Mouse (Mus musculus) macrophage (primary cell): ENCODE data around the gene Timm10. TPM values are rescaled to one million over a fixed set of nuclear protein-coding genes. Genes with fewer than 3 reads are reported as not detected.
A peak's percentile ranks its signal among the peaks of the same experiment; 100 is the strongest.

Source experiments
- H3K27ac ChIP-seq: fragments of 350-480 bp; formaldehyde crosslinking; 2 replicates; pipeline ENCODE4 v1.9.0; 2021
- H3K36me3 ChIP-seq: fragments of 350-480 bp; formaldehyde crosslinking; 2 replicates; pipeline ENCODE4 v1.9.0; 2021; ENCODE audit errors: inconsistent target
- H3K4me3 ChIP-seq: fragments of 350-480 bp; formaldehyde crosslinking; 2 replicates; pipeline ENCODE4 v1.9.0; 2021; ENCODE audit errors: inconsistent target
- H3K79me2 ChIP-seq: fragments of 350-480 bp; formaldehyde crosslinking; 2 replicates; pipeline ENCODE4 v1.9.0; 2021; ENCODE audit errors: inconsistent target
- WGBS: methylation state at CpG from one replicate; pipeline ENCODE4 v1.1.7; 2026; ENCODE audit warnings: inconsistent platforms; ENCODE audit not compliant: missing documents; 5-methylcytosine and 5-hydroxymethylcytosine counted together
- polyA plus RNA-seq: library from polyadenylated mRNA; stranded (reverse); fragments of 250-400 nt; gene quantifications from 3 replicates; pipeline ENCODE4 v1.2.4, GENCODE M21; 2018; ENCODE audit warnings: inconsistent platforms
- total RNA-seq, 78 experiments: library from RNA; depleted of rRNA; stranded (reverse); fragments of 250-400 nt; gene quantifications; 1 replicate in 9 of 78; 2 replicates in 24 of 78; 3 replicates in 43 of 78; 4 replicates in 2 of 78; pipeline ENCODE4 v1.2.4; 2018; ENCODE audit warnings: inconsistent platforms in 56 of 78

Timm10 gene
- total RNA-seq (2018; cell fraction: chromatin; rRNA removed): 1 to 10 TPM in 23 of 26 experiments, not detected in 3; 1.6 to 7.8 (median 4.2) TPM
- total RNA-seq (2018; cell fraction: cytosol; rRNA removed): 10 to 100 TPM; 23.5 to 36.3 (median 30.4) TPM
- 10 to 100 TPM in 17 of 26 experiments, 1 to 10 TPM in 9; 3.2 to 20.1 (median 11.0) TPM for total RNA-seq (2018; cell fraction: nucleus; rRNA removed)
- 22.0 to 55.9 TPM (median 31.3 TPM) in 3 replicates for polyA plus RNA-seq

GRCm38 (mm10) chr2:84826488-84827282, at the start of gene Timm10:
TSS of gene Timm10 (plus strand) at chr2:84826997.
- WGBS: under 1% methylated on average over 33 of the region's 34 CpGs
- H3K27ac ChIP-seq: peak within 1 kb of the TSS; percentile 32
- peaks cover 22% of the 10 kb centered on the region; the same call in 1 of the 2 replicates for H3K79me2 ChIP-seq
- H3K36me3 ChIP-seq: 0 out of 2 replicates have a peak, but pooled peaks cover 10% of the 10 kb centered on the region
- peak within 1 kb of the TSS; percentile 99 for H3K4me3 ChIP-seq

GRCm38 (mm10) chr2:84777706-84778105, 49.1 kb upstream of the Timm10 start:
- no peak overlapping the region for H3K27ac ChIP-seq
- WGBS: 82% methylated on average over 2 of the region's 3 CpGs

GRCm38 (mm10) chr2:84779210-84779609, 47.6 kb upstream of the Timm10 start:
- Histone ChIP-seq H3K36me3 (no peaks in the 10 kb centered on the region), H3K79me2 (no peaks in the 10 kb centered on the region), H3K4me3 (no peak overlapping the region), H3K27ac (no peak overlapping the region)
- 7% methylated on average over 3 of the region's 6 CpGs for WGBS

More at GRCm38 (mm10) chr2:84777706-84778105, 49.1 kb upstream of the Timm10 start:
- no peak overlapping the region for H3K4me3 ChIP-seq
- H3K79me2 ChIP-seq: no peaks in the 10 kb centered on the region
- no peaks in the 10 kb centered on the region for H3K36me3 ChIP-seq

GRCm38 (mm10) chr2:84783315-84783714, 43.5 kb upstream of the Timm10 start:
- Histone ChIP-seq H3K79me2 (no peaks in the 10 kb centered on the region), H3K4me3 (no peak overlapping the region), H3K36me3 (no peaks in the 10 kb centered on the region), H3K27ac (no peak overlapping the region)
- no CpG with 5 or more reads among the region's 1 CpGs for WGBS

- Histone ChIP-seq H3K27ac (peak overlapping the region; percentile 19; the same call in 1 of the 2 replicates), H3K36me3 (no peaks in the 10 kb centered on the region), H3K4me3 (no peak overlapping the region), H3K79me2 (no peaks in the 10 kb centered on the region)
- WGBS: 49% methylated on average over 3 of the region's 3 CpGs
These were observed 42.8 kb upstream of the Timm10 start for GRCm38 (mm10) chr2:84783840-84784566.

- no peaks in the 10 kb centered on the region for H3K79me2 ChIP-seq
- no peak overlapping the region for H3K27ac ChIP-seq
- H3K4me3 ChIP-seq: no peak overlapping the region
- H3K36me3 ChIP-seq: no peaks in the 10 kb centered on the region
- 93% methylated on average over 2 of the region's 3 CpGs for WGBS
These were observed 38.5 kb upstream of the Timm10 start for GRCm38 (mm10) chr2:84788316-84788715.

GRCm38 (mm10) chr2:84790418-84790817, 36.4 kb upstream of the Timm10 start:
- Histone ChIP-seq H3K36me3 (no peaks in the 10 kb centered on the region), H3K79me2 (no peaks in the 10 kb centered on the region), H3K27ac (no peak overlapping the region), H3K4me3 (no peak overlapping the region)
- WGBS: 92% methylated on average over 9 of the region's 9 CpGs

- 66% methylated on average over 3 of the region's 3 CpGs for WGBS
- Histone ChIP-seq H3K4me3 (no peak overlapping the region), H3K79me2 (no peaks in the 10 kb centered on the region), H3K36me3 (no peaks in the 10 kb centered on the region), H3K27ac (no peak overlapping the region)
These were observed 34.3 kb upstream of the Timm10 start for GRCm38 (mm10) chr2:84792516-84792915.

- WGBS: 93% methylated on average over 3 of the region's 3 CpGs
- no peaks in the 10 kb centered on the region for H3K36me3 ChIP-seq
- no peaks in the 10 kb centered on the region for H3K79me2 ChIP-seq
- no peak overlapping the region for H3K4me3 ChIP-seq
- H3K27ac ChIP-seq: no peak overlapping the region
These were observed 33.6 kb upstream of the Timm10 start for GRCm38 (mm10) chr2:84793154-84793553.

GRCm38 (mm10) chr2:84793871-84794270, 32.9 kb upstream of the Timm10 start:
- WGBS: 33% methylated on average over 3 of the region's 3 CpGs
- Histone ChIP-seq H3K36me3 (no peaks in the 10 kb centered on the region), H3K27ac (no peak overlapping the region), H3K79me2 (no peaks in the 10 kb centered on the region), H3K4me3 (no peak overlapping the region)

GRCm38 (mm10) chr2:84797833-84798492, 28.8 kb upstream of the Timm10 start:
- H3K79me2 ChIP-seq: peaks cover 29% of the 10 kb centered on the region
- H3K27ac ChIP-seq: peak overlapping the region; percentile 80
- peaks cover 11% of the 10 kb centered on the region; the same call in 1 of the 2 replicates for H3K36me3 ChIP-seq
- H3K4me3 ChIP-seq: peak overlapping the region; percentile 83
- 13% methylated on average over 13 of the region's 13 CpGs for WGBS

- Histone ChIP-seq H3K4me3 (peak within 1 kb of the TSS; percentile 83), H3K36me3 (peaks cover 16% of the 10 kb centered on the region), H3K27ac (peak within 1 kb of the TSS; percentile 80), H3K79me2 (peaks cover 31% of the 10 kb centered on the region)
- 0% methylated on average over 21 of the region's 21 CpGs for WGBS
These were observed 28.3 kb upstream of the Timm10 start, which contains the start of gene Ube2l6 for GRCm38 (mm10) chr2:84798493-84798921. TSS of gene Ube2l6 (plus strand) at chr2:84798828.

- H3K79me2 ChIP-seq: peaks cover 31% of the 10 kb centered on the region
- peak overlapping the region; percentile 83 for H3K4me3 ChIP-seq
- H3K27ac ChIP-seq: peak overlapping the region; percentile 80
- H3K36me3 ChIP-seq: peaks cover 22% of the 10 kb centered on the region
- 0% methylated on average over 14 of the region's 16 CpGs for WGBS
These were observed 27.7 kb upstream of the Timm10 start for GRCm38 (mm10) chr2:84799041-84799561.

- H3K27ac ChIP-seq: peak overlapping the region; percentile 80
- peak overlapping the region; percentile 83 for H3K4me3 ChIP-seq
- peaks cover 31% of the 10 kb centered on the region for H3K79me2 ChIP-seq
- peaks cover 34% of the 10 kb centered on the region for H3K36me3 ChIP-seq
- WGBS: 32% methylated on average over 4 of the region's 4 CpGs
These were observed 26.5 kb upstream of the Timm10 start for GRCm38 (mm10) chr2:84800304-84800703.
